Mouse (Mus musculus) cortical plate, adult 2 months (tissue): ENCODE measurements at regions not wholly inside any gene's neighbourhood (a gene's known extent, or its start where the extent isn't known, plus 50 kb on each side); places are given as distances from the start of the nearest gene placed in this dataset.

Source experiments
- H3K27ac ChIP-seq: fragments of 200-500 bp; 2 replicates; pipeline ENCODE4 v1.5.1; 2012; ENCODE audit warnings: low read length, control low read depth, inconsistent platforms; ENCODE audit not compliant: insufficient read depth
- H3K4me1 ChIP-seq: fragments of 200-500 bp; 2 replicates; pipeline ENCODE4 v1.6.1; 2011; ENCODE audit warnings: low read length; ENCODE audit not compliant: control insufficient read depth, insufficient read depth
- H3K4me3 ChIP-seq: fragments of 200-500 bp; 2 replicates; pipeline ENCODE4 v1.5.1; 2011; ENCODE audit warnings: mild to moderate bottlenecking, low read length, control low read depth; ENCODE audit not compliant: insufficient read depth
- CTCF ChIP-seq: fragments of 200-500 bp; IDR thresholded peaks from 2 replicates; pipeline ENCODE4 v1.5.1; 2011; ENCODE audit warnings: mild to moderate bottlenecking, control low read depth, low read length; ENCODE audit not compliant: insufficient read depth; ENCODE audit errors: extremely low read depth
- POLR2A ChIP-seq: fragments of 200-500 bp; IDR thresholded peaks from 2 replicates; pipeline ENCODE4 v1.6.1; 2011; ENCODE audit warnings: mild to moderate bottlenecking, low read length, control low read depth; ENCODE audit not compliant: insufficient read depth; ENCODE audit errors: extremely low read depth

GRCm38 (mm10) chr4:152788431-152788830 is 310.8 kb upstream of the Kcnab2 start:
- Histone ChIP-seq H3K4me1 (peaks cover 2% of the 10 kb centered on the region; the same call in 1 of the 2 replicates), H3K4me3 (no peak overlapping the region), H3K27ac (no peak overlapping the region)
- no peak for TF ChIP-seq POLR2A
- no peak for TF ChIP-seq CTCF

GRCm38 (mm10) chr4:152784972-152785371 is 307.3 kb upstream of the Kcnab2 start:
- H3K4me3 ChIP-seq = no peak overlapping the region
- no peak for TF ChIP-seq POLR2A
- no peak for TF ChIP-seq CTCF
- no peak overlapping the region for H3K27ac ChIP-seq
- peaks cover 2% of the 10 kb centered on the region; the same call in 1 of the 2 replicates for H3K4me1 ChIP-seq

GRCm38 (mm10) chr4:152779526-152779925 is 301.9 kb upstream of the Kcnab2 start:
- no peak overlapping the region for H3K4me3 ChIP-seq

GRCm38 (mm10) chr4:152775801-152776200 is 298.1 kb upstream of the Kcnab2 start:
- no peaks in the 10 kb centered on the region for H3K4me1 ChIP-seq
- no peak for TF ChIP-seq POLR2A
- TF ChIP-seq CTCF = no peak
- no peak overlapping the region for H3K4me3 ChIP-seq
- no peak overlapping the region for H3K27ac ChIP-seq

More at GRCm38 (mm10) chr4:152779526-152779925, 301.9 kb upstream of the Kcnab2 start:
- no peak overlapping the region for H3K27ac ChIP-seq
- TF ChIP-seq CTCF (no peak), POLR2A (no peak)
- H3K4me1 ChIP-seq = no peaks in the 10 kb centered on the region

GRCm38 (mm10) chr4:152771386-152771785 is 293.7 kb upstream of the Kcnab2 start:
- Histone ChIP-seq H3K27ac (no peak overlapping the region), H3K4me1 (no peaks in the 10 kb centered on the region), H3K4me3 (no peak overlapping the region)
- no peak for TF ChIP-seq POLR2A
- no peak for TF ChIP-seq CTCF

- H3K4me1 ChIP-seq = no peaks in the 10 kb centered on the region
- no peak overlapping the region for H3K4me3 ChIP-seq
- H3K27ac ChIP-seq = no peak overlapping the region
- TF ChIP-seq POLR2A (no peak), CTCF (no peak)
These were observed 289.7 kb upstream of the Kcnab2 start for GRCm38 (mm10) chr4:152767372-152767771.

GRCm38 (mm10) chr4:152763116-152763515 is 285.4 kb upstream of the Kcnab2 start:
- TF ChIP-seq CTCF = no peak
- no peak for TF ChIP-seq POLR2A
- Histone ChIP-seq H3K4me1 (no peaks in the 10 kb centered on the region), H3K27ac (no peak overlapping the region), H3K4me3 (no peak overlapping the region)

- H3K27ac ChIP-seq = no peak overlapping the region
- no peak for TF ChIP-seq CTCF
- TF ChIP-seq POLR2A = no peak
- H3K4me1 ChIP-seq = no peaks in the 10 kb centered on the region
- H3K4me3 ChIP-seq = no peak overlapping the region
These were observed 284.9 kb upstream of the Kcnab2 start for GRCm38 (mm10) chr4:152762576-152762975.

- H3K4me1 ChIP-seq = no peaks in the 10 kb centered on the region
- TF ChIP-seq CTCF (no peak), POLR2A (no peak)
- no peak overlapping the region for H3K4me3 ChIP-seq
- H3K27ac ChIP-seq = no peak overlapping the region
These were observed 279.5 kb upstream of the Kcnab2 start for GRCm38 (mm10) chr4:152757191-152757590.

- Histone ChIP-seq H3K4me1 (no peaks in the 10 kb centered on the region), H3K4me3 (no peak overlapping the region), H3K27ac (no peak overlapping the region)
- TF ChIP-seq CTCF (no peak), POLR2A (no peak)
These were observed 278.9 kb upstream of the Kcnab2 start for GRCm38 (mm10) chr4:152756535-152756934.
